Mouse (Mus musculus) CD8-positive naive resting alpha-beta T cell, adult 2 months (primary cell): ENCODE results near the gene Megf11.

Source experiments
- DNase-seq, 2 experiments: peaks; one replicate each; pipeline ENCODE4 v3.0.0; 2022; ENCODE audit warnings: low read depth in 2 of 2, low spot score in 2 of 2

Megf11 gene

DNA sequence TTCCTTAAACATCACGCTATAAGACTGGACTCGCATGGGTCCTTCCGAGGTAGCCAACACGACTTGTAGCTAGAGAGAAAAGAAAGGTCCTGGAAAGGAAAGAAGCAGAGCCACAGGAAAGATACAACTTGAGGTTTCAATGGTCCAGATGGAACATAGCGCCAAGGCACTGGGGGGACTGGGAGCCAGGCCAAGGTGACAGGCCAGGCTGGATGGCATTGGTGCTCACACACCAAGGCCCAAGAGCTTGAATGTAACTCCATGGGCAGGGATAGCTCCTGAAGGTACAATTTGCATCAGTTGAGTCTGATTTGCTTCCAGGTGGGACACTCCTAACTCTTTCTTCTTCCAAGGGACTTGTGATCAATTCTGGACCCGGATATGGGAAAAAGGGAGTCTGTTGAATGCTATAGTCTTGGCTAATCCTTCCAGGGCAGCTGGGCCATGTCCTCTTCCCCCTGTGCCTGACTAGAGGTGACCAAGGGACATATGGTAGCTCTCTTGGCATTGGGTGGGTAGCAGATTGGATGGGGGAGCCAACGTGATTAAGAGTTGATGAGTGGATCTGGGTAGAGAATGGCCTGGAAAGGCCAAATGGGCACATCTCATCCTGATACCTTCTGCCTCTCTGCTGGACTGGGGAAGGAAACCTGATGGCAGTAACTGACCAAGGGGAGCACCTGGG lies 172.6 kb downstream of the Megf11 start:
- DNase-seq: no peak

- DNase-seq: no peak
Measured at GRCm38 (mm10) chr9:64564315-64564767, 178.9 kb downstream of the Megf11 start.

DNA sequence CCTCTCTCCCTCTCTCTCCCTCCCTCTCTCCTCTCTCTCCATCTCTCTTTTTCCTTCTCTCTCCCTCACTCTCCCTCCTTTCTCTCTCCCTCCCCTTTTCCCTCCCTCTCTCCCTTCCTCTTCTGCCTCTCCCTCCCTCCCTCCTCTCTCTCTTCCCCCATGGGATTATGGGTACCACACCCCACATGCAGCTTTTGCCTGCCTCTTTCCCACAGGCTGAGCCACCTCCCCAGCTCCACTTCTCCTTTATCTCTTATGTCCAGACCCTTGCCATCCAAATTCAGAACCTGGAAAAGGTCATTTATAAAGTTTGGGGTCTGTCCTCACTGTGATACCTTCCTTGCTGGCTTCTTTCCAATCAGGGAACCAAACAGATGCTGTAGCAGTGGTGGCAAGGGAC lies 180.5 kb downstream of the Megf11 start:
- DNase-seq: no peak

- no peak for DNase-seq
Measured at GRCm38 (mm10) chr9:64566376-64566775, 180.9 kb downstream of the Megf11 start.

GRCm38 (mm10) chr9:64567482-64567881 lies 182.1 kb downstream of the Megf11 start:
- DNase-seq: no peak

- DNase-seq: no peak
Measured at GRCm38 (mm10) chr9:64568467-64569260, 183.2 kb downstream of the Megf11 start.

DNA sequence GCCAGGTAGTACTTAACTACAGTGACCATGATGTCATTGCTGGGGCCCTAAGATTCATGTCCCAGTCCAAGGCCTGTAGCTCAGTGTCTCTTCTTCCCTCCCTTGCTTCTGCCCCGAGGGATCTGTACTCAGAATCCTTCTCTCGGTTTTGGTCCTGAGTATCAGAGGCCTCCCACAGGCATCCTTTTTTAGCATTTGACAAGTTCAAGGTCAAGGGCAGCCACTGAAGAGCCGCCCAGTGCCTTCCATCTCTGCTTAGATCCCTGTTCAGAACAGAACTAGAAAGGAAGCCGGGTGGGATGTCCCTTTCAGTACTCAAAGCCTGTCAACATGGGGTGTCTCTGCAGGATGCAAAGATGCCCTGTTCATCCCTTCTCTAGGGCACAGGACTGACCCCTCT lies 185.0 kb downstream of the Megf11 start:
- DNase-seq: no peak

GRCm38 (mm10) chr9:64571091-64571490 lies 185.7 kb downstream of the Megf11 start:
- DNase-seq: no peak

GRCm38 (mm10) chr9:64572629-64573190 lies 187.3 kb downstream of the Megf11 start:
- DNase-seq: no peak

GRCm38 (mm10) chr9:64575658-64576057 lies 190.2 kb downstream of the Megf11 start:
- DNase-seq: no peak

GRCm38 (mm10) chr9:64576143-64576878 lies 190.9 kb downstream of the Megf11 start:
- DNase-seq: no peak

DNA sequence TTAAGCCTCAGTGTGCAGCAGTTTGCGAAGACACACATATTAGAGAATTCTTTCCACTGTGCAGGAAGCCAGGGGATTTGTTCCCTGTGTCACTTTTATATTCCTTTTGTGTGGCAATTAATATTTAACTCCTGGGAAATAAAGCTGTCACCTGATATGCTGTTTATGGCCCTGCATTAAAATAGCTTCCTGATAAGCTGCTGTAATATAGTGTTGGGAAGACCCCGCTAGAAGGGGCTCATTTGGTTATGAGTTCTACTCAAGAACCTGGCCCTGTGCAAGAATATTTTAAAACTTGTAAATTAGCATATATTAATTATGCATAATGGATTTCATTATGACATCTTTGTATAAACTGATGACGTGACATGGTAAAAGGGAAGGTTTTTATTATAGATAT lies 191.7 kb downstream of the Megf11 start:
- DNase-seq: no peak

DNA sequence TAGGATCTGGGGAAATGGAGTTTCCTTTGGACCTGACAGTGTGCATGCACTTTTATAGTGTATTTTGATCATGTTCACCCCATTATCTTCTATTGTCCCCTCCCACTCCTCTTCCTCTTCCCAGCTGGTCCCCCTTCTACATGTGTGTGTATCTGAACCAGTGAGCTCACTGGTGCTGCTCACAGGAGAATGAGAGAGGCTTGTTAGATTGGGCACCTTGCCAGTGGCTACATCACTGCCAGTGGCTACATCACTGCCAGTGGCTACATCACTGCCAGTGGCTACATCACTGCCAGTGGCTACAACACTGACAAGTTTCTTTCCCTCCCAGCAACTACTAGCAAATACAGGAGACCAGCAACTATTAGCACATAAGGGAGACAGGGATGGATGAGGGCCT lies 192.6 kb downstream of the Megf11 start:
- no peak for DNase-seq

DNA sequence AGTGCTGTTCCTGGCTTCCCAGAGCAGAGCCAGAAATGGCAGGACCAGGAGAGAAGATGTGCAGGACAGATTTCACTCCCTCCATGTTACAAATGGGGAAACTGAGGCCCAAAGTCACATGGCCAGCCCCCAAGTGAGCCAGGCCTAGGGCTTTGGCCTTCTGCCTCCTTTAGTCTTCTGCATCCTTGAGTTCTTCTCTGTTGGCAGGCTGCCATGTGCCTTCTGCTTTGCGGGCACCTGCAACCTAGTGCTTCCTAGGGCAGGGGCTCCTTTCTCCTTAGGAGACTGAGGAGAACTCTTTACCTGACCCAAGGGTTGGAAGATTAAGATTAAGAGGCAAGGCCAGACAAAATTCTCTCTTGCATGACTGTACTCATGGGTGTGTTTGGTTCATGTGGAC lies 193.9 kb downstream of the Megf11 start:
- no peak for DNase-seq

GRCm38 (mm10) chr9:64586292-64586691 lies 200.9 kb downstream of the Megf11 start:
- DNase-seq: no peak

- no peak for DNase-seq
Measured at GRCm38 (mm10) chr9:64587991-64588390, 202.6 kb downstream of the Megf11 start.

GRCm38 (mm10) chr9:64590634-64591041 lies 205.2 kb downstream of the Megf11 start:
- no peak for DNase-seq

- no peak for DNase-seq
Measured at GRCm38 (mm10) chr9:64591436-64591835, 206.0 kb downstream of the Megf11 start.

DNA sequence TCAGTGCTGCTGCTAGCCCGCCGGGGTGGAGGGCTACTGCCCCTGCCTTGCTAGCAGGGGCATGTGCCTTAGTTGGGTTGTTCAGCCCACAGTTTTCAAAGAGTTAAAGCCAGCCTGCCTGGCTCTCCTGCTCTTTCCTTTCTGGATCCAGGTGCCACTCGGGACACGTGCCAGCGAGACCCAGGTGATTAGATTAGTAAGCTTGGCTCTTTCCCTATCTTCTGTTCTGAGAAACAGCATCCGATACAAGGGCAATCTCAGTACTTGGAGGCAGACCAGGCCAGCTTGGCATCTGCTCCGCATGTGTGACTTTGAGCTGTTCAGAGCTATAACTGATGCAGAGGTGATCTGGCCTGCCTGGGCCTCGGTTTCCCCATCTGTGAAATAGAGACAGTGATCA lies 209.0 kb downstream of the Megf11 start:
- no peak for DNase-seq

DNA sequence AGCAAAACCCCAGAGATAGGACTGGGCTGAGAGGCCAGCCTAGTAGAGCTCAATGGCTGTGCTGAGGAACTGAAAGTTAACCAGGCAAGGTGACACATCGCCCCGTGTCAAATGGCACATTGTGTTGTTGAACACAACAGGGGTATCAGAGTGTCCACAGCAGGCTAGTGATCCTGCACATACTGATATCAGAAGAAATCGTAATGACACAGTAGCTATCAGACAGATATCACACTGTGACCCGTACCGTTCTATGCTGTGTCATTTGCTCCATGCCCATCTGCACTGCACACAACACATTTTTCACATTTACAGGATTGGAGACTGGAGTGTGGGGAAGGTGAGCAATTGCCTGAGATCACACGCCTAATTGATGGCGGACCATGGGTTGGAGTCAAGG lies 213.0 kb downstream of the Megf11 start:
- no peak for DNase-seq

- DNase-seq: no peak
Measured at GRCm38 (mm10) chr9:64600731-64601130, 215.3 kb downstream of the Megf11 start.

DNA sequence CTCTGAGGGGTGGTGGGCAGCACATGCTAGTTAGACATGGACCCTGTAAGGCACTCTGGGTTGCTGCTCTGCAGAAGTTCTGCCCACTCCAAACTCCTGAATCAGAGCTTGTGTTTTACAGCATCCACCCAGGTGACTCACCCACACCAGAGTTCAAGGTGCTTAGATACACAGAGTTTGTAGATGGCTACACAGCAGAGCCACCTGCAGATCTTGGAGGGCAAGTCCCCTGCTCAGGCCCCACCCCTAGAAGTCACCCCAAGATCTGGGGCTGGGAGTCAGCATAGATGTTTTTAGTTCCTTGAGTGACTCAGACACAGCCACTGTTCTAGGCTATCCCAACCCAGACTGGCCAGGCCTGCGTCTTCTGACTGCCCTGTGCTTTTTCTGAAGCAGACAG lies 217.5 kb downstream of the Megf11 start:
- no peak for DNase-seq
